Mouse (Mus musculus) intestine, postnatal 0 days (tissue): Measurements from ENCODE around the gene Atxn1. TPM values are rescaled to one million over a fixed set of nuclear protein-coding genes. Genes with fewer than 3 reads are reported as not detected.

Source experiments
- ATAC-seq: fragments of 200-750 bp; cut with Nextera tagmentation; 2 replicates; pipeline ENCODE4 v1.8.0; 2017; ENCODE audit warnings: mild to moderate bottlenecking, moderate TSS enrichment, moderate library complexity
- H3K27ac ChIP-seq: fragments of 300-500 bp; sonication (generic); 2 replicates; pipeline ENCODE4 v1.5.1; 2014; ENCODE audit warnings: mild to moderate bottlenecking, low read depth, low read length, moderate library complexity
- H3K27me3 ChIP-seq: fragments of 300-500 bp; sonication (generic); replicated peaks from 2 replicates; pipeline ENCODE4 v1.6.1; 2014; ENCODE audit warnings: low read length, mixed read lengths; ENCODE audit not compliant: control insufficient read depth, insufficient read depth
- H3K36me3 ChIP-seq: fragments of 300-500 bp; sonication (generic); 2 replicates; pipeline ENCODE4 v1.6.1; 2014; ENCODE audit warnings: mild to moderate bottlenecking, moderate library complexity; ENCODE audit not compliant: control insufficient read depth, insufficient read depth
- H3K4me1 ChIP-seq: fragments of 300-500 bp; sonication (generic); replicated peaks from 2 replicates; pipeline ENCODE4 v1.6.1; 2014; ENCODE audit warnings: antibody characterized with exemption, low read length, mixed read lengths; ENCODE audit not compliant: control insufficient read depth, insufficient read depth
- H3K4me2 ChIP-seq: fragments of 300-500 bp; sonication (generic); replicated peaks from 2 replicates; pipeline ENCODE4 v1.6.1; 2014; ENCODE audit warnings: low read depth, mild to moderate bottlenecking, moderate library complexity
- H3K4me3 ChIP-seq: fragments of 300-500 bp; sonication (generic); 2 replicates; pipeline ENCODE4 v1.5.1; 2014; ENCODE audit warnings: low read depth, low read length
- H3K9ac ChIP-seq: fragments of 300-500 bp; sonication (generic); 2 replicates; pipeline ENCODE4 v1.6.1; 2014; ENCODE audit warnings: mild to moderate bottlenecking, low read depth, low read length
- H3K9me3 ChIP-seq: fragments of 300-500 bp; sonication (generic); 2 replicates; pipeline ENCODE4 v1.6.1; 2016; ENCODE audit warnings: mixed run types; ENCODE audit not compliant: control insufficient read depth
- CTCF ChIP-seq: sonication (generic); IDR thresholded peaks from 2 replicates; pipeline ENCODE4 v1.5.1; 2016; ENCODE audit warnings: low read depth, mild to moderate bottlenecking, control low read depth, antibody characterized with exemption, moderate library complexity
- WGBS: fragments of 180-500 bp; shearing (Covaris S2); extraction: QIAGEN DNeasy Blood & Tissue Kit; methylation state at CpG from one replicate; pipeline ENCODE4 v1.1.7; 2014; 5-methylcytosine and 5-hydroxymethylcytosine counted together
- polyA plus RNA-seq: library from polyadenylated mRNA; unstranded; fragments of >200 nt; fragmentation: Nextera tagmentation; extraction: Ambion mirVana; gene quantifications from 2 replicates; pipeline ENCODE4 v1.2.1, GENCODE M21; 2015

Gene Atxn1
- polyA plus RNA-seq, 1 experiment from 2014 or later: 6.1 TPM

DNA sequence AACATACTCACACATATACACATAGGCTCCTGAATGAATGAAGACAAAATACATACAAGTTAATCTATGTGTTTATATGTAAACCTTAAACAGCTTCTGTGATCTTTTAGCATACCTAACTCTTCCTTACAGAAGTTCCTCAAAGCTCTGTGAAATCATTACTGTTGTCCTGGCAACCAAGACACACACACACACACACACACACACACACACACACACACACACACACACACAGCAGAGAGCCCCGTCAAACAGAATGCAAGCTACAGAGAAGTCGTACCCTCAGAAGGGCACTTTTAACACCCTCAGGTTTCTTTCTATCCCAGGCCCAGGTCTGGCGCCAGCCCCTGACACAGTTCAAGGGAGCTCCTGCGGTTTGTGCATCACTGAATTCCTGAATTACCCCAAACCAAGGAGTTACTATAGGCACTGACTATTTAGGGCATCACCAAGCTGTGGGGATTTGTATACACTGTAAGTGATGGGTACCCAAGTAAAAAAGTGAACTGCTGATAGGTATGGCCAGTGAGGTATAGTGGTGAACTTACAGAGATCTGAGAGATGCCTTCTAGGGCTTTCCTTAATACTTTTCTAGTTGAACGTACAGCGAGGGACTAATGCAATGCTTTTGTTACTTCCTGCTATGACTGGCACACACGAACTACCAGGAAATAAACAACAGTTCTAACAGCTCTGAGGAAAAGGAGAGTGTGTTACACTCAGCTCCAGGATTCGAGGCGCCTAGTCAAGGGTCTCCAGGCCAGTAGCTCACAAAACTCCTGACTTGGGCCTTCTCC is 75.7 kb downstream of the Atxn1 start:
- H3K4me2 ChIP-seq: no peak overlapping the region
- no peaks in the 10 kb centered on the region for H3K9me3 ChIP-seq
- no peak for TF ChIP-seq CTCF
- 56% methylated on average over 9 of the region's 9 CpGs for WGBS
- no peaks in the 10 kb centered on the region for H3K27me3 ChIP-seq
- no peak overlapping the region for H3K27ac ChIP-seq
- ATAC-seq: no peak
- no peak overlapping the region for H3K4me3 ChIP-seq
- no peaks in the 10 kb centered on the region for H3K36me3 ChIP-seq
- H3K9ac ChIP-seq: no peak overlapping the region
- H3K4me1 ChIP-seq: no peaks in the 10 kb centered on the region

DNA sequence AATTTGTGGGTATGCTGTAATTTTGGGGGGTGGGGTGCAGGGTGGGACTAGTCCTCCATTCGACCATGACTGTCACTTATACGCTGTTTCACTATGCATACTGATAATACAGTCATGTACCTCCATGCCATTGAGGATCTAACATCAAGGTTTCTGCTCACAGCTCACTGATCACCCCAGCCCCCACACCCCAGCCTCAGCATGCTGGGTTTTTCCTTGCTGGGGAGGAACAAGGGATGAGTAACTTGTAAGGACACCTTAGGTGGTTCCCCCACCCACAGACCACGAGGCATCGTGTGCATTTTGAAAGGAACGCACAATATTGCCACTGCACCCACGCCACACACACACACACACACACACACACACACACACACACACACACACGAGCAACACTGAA is 79.9 kb downstream of the Atxn1 start:
- H3K4me2 ChIP-seq: no peak overlapping the region
- no peaks in the 10 kb centered on the region for H3K4me1 ChIP-seq
- H3K36me3 ChIP-seq: no peaks in the 10 kb centered on the region
- H3K27me3 ChIP-seq: no peaks in the 10 kb centered on the region
- H3K4me3 ChIP-seq: no peak overlapping the region
- TF ChIP-seq CTCF: no peak
- no peak overlapping the region for H3K9ac ChIP-seq
- no peaks in the 10 kb centered on the region for H3K9me3 ChIP-seq
- ATAC-seq: no peak
- WGBS: 87% methylated on average over 7 of the region's 7 CpGs
- no peak overlapping the region for H3K27ac ChIP-seq

DNA sequence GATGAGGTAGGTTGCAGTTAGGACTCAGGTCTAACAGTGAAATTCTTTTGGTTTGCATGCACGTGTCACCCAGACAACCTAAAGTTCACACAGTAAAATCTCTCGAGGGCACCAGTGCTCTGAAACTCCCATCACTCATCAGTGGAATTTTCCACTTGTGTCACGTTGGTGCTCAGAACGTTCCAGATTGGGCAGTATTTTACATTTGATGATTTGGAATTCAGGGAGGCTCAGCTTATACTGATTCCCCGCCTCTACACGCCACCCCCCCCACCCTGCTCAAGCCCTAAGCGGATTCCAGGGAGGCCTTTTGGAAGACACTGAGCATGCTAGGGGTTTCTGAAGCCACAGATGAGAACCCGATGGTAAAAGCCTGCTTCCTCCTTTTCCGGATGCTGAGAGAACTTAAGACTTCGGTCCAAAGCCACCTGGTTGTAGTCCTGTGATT is 81.0 kb downstream of the Atxn1 start:
- ATAC-seq: no peak
- no peak overlapping the region for H3K9ac ChIP-seq
- no peak overlapping the region for H3K4me2 ChIP-seq
- no peaks in the 10 kb centered on the region for H3K4me1 ChIP-seq
- no peaks in the 10 kb centered on the region for H3K36me3 ChIP-seq
- no peak for TF ChIP-seq CTCF
- no peaks in the 10 kb centered on the region for H3K27me3 ChIP-seq
- WGBS: 73% methylated on average over 10 of the region's 10 CpGs
- H3K4me3 ChIP-seq: no peak overlapping the region
- H3K9me3 ChIP-seq: no peaks in the 10 kb centered on the region
- H3K27ac ChIP-seq: no peak overlapping the region

DNA sequence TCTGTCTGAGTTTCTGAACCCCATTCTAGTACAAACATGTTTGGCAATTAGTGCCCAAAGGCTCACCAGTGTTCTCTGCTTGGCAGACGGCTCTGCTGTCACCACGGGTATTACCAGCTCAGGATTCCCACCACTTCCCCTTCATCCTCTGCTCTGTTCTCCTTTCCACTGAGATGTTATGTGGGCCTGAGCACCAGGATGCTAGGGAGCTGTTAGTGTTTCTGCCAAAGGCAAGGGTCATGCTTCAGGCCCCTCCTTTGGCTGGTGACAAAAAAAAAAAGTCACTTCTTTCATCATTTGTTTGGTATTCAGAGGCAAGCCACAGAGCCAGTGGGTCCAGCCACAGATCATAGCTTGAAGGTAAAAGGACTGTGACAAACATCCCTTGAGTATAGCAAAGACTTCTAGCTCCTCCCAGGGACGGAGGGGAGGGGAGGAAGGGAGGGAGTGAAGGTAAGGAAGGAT is 81.8 kb downstream of the Atxn1 start:
- 78% methylated on average over 3 of the region's 3 CpGs for WGBS
- Histone ChIP-seq H3K9me3 (no peaks in the 10 kb centered on the region), H3K4me2 (no peak overlapping the region), H3K27ac (no peak overlapping the region), H3K27me3 (no peaks in the 10 kb centered on the region), H3K9ac (no peak overlapping the region), H3K36me3 (no peaks in the 10 kb centered on the region), H3K4me1 (no peaks in the 10 kb centered on the region), H3K4me3 (no peak overlapping the region)
- no peak for TF ChIP-seq CTCF
- no peak for ATAC-seq

DNA sequence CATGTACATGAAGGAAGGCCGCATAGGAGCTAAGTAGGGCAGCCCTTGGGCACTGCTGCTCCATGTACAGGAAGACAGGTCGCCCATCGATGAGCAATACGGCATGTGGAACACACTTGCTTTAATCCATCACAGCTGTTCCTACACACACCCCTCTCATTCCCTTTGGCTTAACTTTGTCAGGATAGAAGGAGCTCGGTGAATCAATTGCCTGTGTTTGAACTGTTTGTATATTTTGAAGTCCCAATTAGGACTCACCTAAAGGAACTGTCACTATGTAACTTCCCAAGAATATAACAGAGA is 84.3 kb downstream of the Atxn1 start:
- no peak for ATAC-seq
- no peak overlapping the region for H3K27ac ChIP-seq
- H3K27me3 ChIP-seq: no peaks in the 10 kb centered on the region
- WGBS: 73% methylated on average over 5 of the region's 5 CpGs
- H3K4me3 ChIP-seq: no peak overlapping the region
- no peaks in the 10 kb centered on the region for H3K4me1 ChIP-seq
- no peak overlapping the region for H3K4me2 ChIP-seq
- no peak for TF ChIP-seq CTCF
- H3K36me3 ChIP-seq: no peaks in the 10 kb centered on the region
- no peak overlapping the region for H3K9ac ChIP-seq
- no peaks in the 10 kb centered on the region for H3K9me3 ChIP-seq

DNA sequence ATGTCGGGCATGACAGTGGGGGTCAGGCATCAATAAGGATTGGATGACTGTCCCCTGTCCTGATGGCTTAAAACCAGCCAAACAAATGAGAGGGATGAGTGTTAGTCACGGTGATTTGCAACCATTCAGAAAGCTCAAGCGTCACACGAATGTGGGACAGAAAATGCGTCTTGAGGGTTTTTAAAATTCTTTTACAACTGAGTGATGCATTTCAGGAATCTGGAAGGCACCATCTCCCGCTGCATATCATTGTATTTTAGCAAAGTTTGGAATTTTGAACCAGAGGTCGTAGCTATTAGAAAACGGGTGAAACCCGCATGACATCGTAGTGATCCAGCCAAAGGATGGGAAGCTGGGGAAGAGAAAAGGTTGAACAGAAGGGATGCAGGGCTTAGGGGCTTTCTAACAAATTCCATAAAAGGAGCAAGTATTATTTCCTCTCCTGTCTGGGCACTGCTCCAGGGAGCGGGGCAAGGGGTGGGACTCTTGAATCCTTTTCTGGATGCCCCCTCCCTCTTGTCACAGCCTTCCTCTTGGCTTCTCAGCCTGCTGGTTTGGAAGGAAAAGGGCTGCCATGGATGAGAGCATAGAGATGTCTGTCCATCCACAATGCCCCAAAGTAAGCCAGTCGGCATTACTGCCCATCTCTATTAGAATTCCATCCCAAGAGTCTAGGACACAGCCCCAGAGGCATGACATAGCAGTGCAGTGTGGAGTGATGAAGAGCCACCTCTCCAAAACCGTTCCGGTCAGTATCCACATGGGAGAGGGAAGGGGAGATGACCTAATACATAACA is 84.9 kb downstream of the Atxn1 start:
- no peak overlapping the region for H3K4me2 ChIP-seq
- ATAC-seq: no peak
- no peak overlapping the region for H3K9ac ChIP-seq
- 77% methylated on average over 14 of the region's 14 CpGs for WGBS
- no peaks in the 10 kb centered on the region for H3K27me3 ChIP-seq
- H3K4me3 ChIP-seq: no peak overlapping the region
- no peaks in the 10 kb centered on the region for H3K9me3 ChIP-seq
- H3K4me1 ChIP-seq: no peaks in the 10 kb centered on the region
- H3K36me3 ChIP-seq: no peaks in the 10 kb centered on the region
- no peak for TF ChIP-seq CTCF
- H3K27ac ChIP-seq: no peak overlapping the region
